Mouse (Mus musculus): ENCODE data around the gene Avl9. TPM values are rescaled to one million over a fixed set of nuclear protein-coding genes. Genes with fewer than 3 reads are reported as not detected.
A peak's percentile ranks its signal among the peaks of the same experiment; 100 is the strongest.

The Avl9 gene
- total RNA-seq, 2 experiments from 2014 or later: 42.6 to 46.4 TPM

GRCm38 (mm10) chr6:56753719-56754118 is 39.0 kb downstream of the Avl9 start:
- intact Hi-C loops (cut with DNase I): no loop called here
- H3K4me3 ChIP-seq: no peak overlapping the region
- H3K27ac ChIP-seq: no peak overlapping the region
- no peak for DNase-seq (ENCODE audit: extremely low spot score in 1 of 2, low spot score in 2 of 2)
- TF ChIP-seq CTCF (IDR thresholded peaks at IDR 0.05): no peak

DNA sequence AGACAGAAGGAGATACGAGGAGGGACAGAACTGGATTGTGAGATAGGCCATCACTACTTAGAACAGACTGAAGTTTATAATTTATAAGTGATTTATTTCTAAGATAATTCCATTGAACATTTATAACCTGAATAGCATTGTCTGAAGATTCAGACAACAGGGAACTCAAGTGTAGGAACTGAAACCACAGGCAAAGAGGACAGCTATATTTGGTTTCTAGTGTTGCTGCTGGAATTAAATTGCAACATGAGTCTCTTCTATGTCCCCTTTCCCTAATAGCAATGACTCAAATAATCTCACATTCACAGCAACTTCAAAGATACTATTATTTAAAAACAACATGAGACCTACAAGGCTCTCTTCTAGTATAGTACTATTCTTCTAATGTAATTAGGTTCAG is 41.4 kb downstream of the Avl9 start:
- Histone ChIP-seq H3K27ac (no peak overlapping the region), H3K4me3 (no peak overlapping the region)
- no peak for TF ChIP-seq CTCF (IDR thresholded peaks at IDR 0.05)
- no peak for DNase-seq (ENCODE audit: extremely low spot score in 1 of 2, low spot score in 2 of 2)
- intact Hi-C loops (cut with DNase I): no loop called here

DNA sequence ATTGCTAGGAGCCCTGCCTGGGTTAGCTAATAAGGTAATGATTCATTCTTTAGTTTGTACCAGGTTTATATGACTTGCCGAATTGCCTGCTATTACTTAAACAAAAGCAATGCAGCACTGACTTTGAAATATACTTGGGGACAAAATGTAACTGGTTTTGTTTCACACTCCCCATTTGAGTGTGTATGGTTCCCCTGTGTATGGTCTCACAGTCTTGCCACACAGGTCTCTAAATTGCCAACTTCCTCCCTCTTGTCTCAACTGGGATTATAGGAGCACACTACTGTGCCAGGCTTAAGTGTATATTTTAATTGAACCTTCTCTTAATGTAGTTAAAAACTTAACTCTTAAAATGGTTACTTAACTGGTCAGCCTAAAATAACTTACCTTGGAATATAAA is 44.6 kb downstream of the Avl9 start:
- TF ChIP-seq CTCF (IDR thresholded peaks at IDR 0.05): no peak
- no peak for DNase-seq (ENCODE audit: extremely low spot score in 1 of 2, low spot score in 2 of 2)
- H3K27ac ChIP-seq: no peak overlapping the region
- intact Hi-C loops (cut with DNase I): no loop called here
- no peak overlapping the region for H3K4me3 ChIP-seq

- no peak for DNase-seq (ENCODE audit: extremely low spot score in 1 of 2, low spot score in 2 of 2)
- no peak for TF ChIP-seq CTCF (IDR thresholded peaks at IDR 0.05)
- intact Hi-C loops (cut with DNase I): no loop called here
- H3K27ac ChIP-seq: no peak overlapping the region
- no peak overlapping the region for H3K4me3 ChIP-seq
Observed at GRCm38 (mm10) chr6:56765265-56765664, 50.6 kb downstream of the Avl9 start.

DNA sequence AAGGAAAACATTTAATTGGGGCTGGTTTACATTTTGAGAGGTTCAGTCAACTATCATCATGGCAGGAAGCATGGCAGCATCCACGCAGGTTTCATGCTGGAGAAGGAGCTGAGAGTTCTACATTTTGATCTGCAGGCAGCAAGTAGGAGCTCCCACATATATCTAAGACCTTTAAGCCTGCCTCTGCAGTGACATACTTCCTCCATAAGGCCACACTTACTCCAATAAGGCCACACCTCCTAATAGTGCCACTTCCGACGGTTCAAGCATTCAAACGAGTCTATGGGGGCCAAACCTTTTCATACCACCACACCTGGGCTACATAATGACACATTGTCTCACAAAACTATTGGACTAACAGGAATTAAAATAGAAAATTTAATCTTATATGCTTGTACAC is 51.0 kb downstream of the Avl9 start:
- intact Hi-C loops (cut with DNase I): no loop called here
- DNase-seq (ENCODE audit: extremely low spot score in 1 of 2, low spot score in 2 of 2): no peak
- no peak overlapping the region for H3K4me3 ChIP-seq

GRCm38 (mm10) chr6:56775816-56776215 is 61.1 kb downstream of the Avl9 start:
- no peak overlapping the region for H3K27ac ChIP-seq
- intact Hi-C loops (cut with DNase I): no loop called here
- TF ChIP-seq CTCF (IDR thresholded peaks at IDR 0.05): no peak
- no peak overlapping the region for H3K4me3 ChIP-seq
- no peak for DNase-seq (ENCODE audit: extremely low spot score in 1 of 2, low spot score in 2 of 2)

More for the DNA sequence above, 51.0 kb downstream of the Avl9 start:
- H3K27ac ChIP-seq: no peak overlapping the region
- TF ChIP-seq CTCF (IDR thresholded peaks at IDR 0.05): no peak

- Histone ChIP-seq H3K27ac (no peak overlapping the region), H3K4me3 (no peak overlapping the region)
- DNase-seq (ENCODE audit: extremely low spot score in 1 of 2, low spot score in 2 of 2): no peak
- intact Hi-C loops (cut with DNase I): no loop called here
- TF ChIP-seq CTCF (IDR thresholded peaks at IDR 0.05): no peak
Observed at GRCm38 (mm10) chr6:56779636-56780035, 64.9 kb downstream of the Avl9 start.

- Histone ChIP-seq H3K27ac (no peak overlapping the region), H3K4me3 (no peak overlapping the region)
- intact Hi-C loops (cut with DNase I): no loop called here
- TF ChIP-seq CTCF (IDR thresholded peaks at IDR 0.05): no peak
- DNase-seq (ENCODE audit: extremely low spot score in 1 of 2, low spot score in 2 of 2): no peak
Observed at GRCm38 (mm10) chr6:56783561-56784272, 69.0 kb downstream of the Avl9 start.

GRCm38 (mm10) chr6:56785068-56785467 is 70.4 kb downstream of the Avl9 start:
- no peak for DNase-seq (ENCODE audit: extremely low spot score in 1 of 2, low spot score in 2 of 2)
- intact Hi-C loops (cut with DNase I): no loop called here
- H3K4me3 ChIP-seq: no peak overlapping the region
- H3K27ac ChIP-seq: no peak overlapping the region
- TF ChIP-seq CTCF (IDR thresholded peaks at IDR 0.05): no peak

DNA sequence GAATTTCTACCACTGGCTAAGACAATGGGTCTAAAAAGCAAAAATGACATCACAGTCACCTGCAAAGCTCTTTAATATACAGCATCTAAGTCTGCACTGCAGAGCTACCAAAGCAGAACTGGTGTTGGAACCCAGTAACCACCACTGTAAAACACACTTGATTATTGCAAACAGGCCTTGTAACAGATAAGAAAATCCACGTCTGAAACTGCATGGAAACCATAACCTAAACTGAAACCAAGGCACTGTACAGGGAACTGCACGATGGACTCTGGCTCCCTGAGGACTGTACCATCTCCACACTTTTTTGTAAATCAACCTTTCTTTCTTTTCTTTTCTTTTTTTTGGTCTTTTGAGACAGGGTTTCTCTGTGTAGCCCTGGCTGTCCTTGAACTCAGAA is 73.0 kb downstream of the Avl9 start:
- no peak overlapping the region for H3K27ac ChIP-seq
- intact Hi-C loops (cut with DNase I): no loop called here
- H3K4me3 ChIP-seq: no peak overlapping the region
- DNase-seq (ENCODE audit: extremely low spot score in 1 of 2, low spot score in 2 of 2): no peak
- no peak for TF ChIP-seq CTCF (IDR thresholded peaks at IDR 0.05)

GRCm38 (mm10) chr6:56789336-56789735 is 74.6 kb downstream of the Avl9 start:
- no peak for TF ChIP-seq CTCF (IDR thresholded peaks at IDR 0.05)
- intact Hi-C loops (cut with DNase I): no loop called here

GRCm38 (mm10) chr6:56794834-56795233 is 80.1 kb downstream of the Avl9 start:
- DNase-seq (ENCODE audit: extremely low spot score in 1 of 2, low spot score in 2 of 2): no peak
- Histone ChIP-seq H3K27ac (no peak overlapping the region), H3K4me3 (no peak overlapping the region)
- TF ChIP-seq CTCF (IDR thresholded peaks at IDR 0.05): no peak
- intact Hi-C loops (cut with DNase I): loop anchor here (5.0 kb wide), 3 partner anchors 127 to 897 kb away; partner anchors contain the start of genes Nt5c3, Ppm1k, Pyurf and Vmn1r4

More at GRCm38 (mm10) chr6:56789336-56789735, 74.6 kb downstream of the Avl9 start:
- no peak overlapping the region for H3K4me3 ChIP-seq
- DNase-seq (ENCODE audit: extremely low spot score in 1 of 2, low spot score in 2 of 2): no peak
- H3K27ac ChIP-seq: no peak overlapping the region

DNA sequence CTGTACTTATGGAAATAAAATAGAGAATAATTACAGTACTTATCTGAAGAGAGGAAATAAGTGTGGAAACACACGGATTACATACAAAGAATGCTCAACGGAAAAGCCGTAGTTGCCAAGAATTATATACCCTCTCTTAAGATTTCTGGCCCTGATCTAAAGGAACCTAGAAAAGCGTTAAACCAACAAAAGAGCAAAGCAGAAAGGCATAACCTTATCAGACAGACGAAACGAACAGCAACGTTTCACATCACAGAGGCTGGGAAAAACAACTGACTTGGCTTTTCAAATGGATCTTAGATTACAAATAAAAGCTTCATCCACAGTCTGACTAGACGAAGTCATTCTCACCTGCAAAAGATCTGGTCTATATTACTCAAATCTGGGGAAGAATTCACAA is 81.5 kb downstream of the Avl9 start:
- DNase-seq (ENCODE audit: extremely low spot score in 1 of 2, low spot score in 2 of 2): no peak
- intact Hi-C loops (cut with DNase I): loop anchor here (5.0 kb wide), 3 partner anchors 126 to 896 kb away; partner anchors contain the start of genes Nt5c3, Ppm1k, Pyurf and Vmn1r4
- no peak for TF ChIP-seq CTCF (IDR thresholded peaks at IDR 0.05)
- Histone ChIP-seq H3K27ac (peak overlapping the region; percentile 94), H3K4me3 (peak overlapping the region; percentile 58)
